Mouse (Mus musculus) hindbrain, embryonic 14.5 days (tissue): ENCODE results near the gene Yars. TPM values are rescaled to one million over a fixed set of nuclear protein-coding genes. Genes with fewer than 3 reads are reported as not detected.

Experiments
- ATAC-seq: fragments of 200-750 bp; cut with Nextera tagmentation; 2 replicates; pipeline ENCODE4 v1.8.0; 2017; ENCODE audit warnings: moderate number of reproducible peaks, mild to moderate bottlenecking, moderate TSS enrichment, moderate library complexity; ENCODE audit not compliant: low FRiP score
- DNase-seq: peaks from one replicate; pipeline ENCODE4 v3.0.0-alpha.2; 2015; ENCODE audit warnings: low spot score
- H3K27ac ChIP-seq: fragments of 300-500 bp; sonication (generic); 2 replicates; pipeline ENCODE4 v1.5.1; 2014; ENCODE audit warnings: mild to moderate bottlenecking, moderate library complexity
- H3K27me3 ChIP-seq: fragments of 300-500 bp; sonication (generic); 2 replicates; pipeline ENCODE4 v1.6.1; 2014; ENCODE audit warnings: mild to moderate bottlenecking, low read length, mixed read lengths; ENCODE audit not compliant: control insufficient read depth, insufficient read depth
- H3K36me3 ChIP-seq: fragments of 300-500 bp; sonication (generic); replicated peaks from 2 replicates; pipeline ENCODE4 v1.6.1; 2014; ENCODE audit not compliant: control insufficient read depth, insufficient read depth
- H3K4me1 ChIP-seq: fragments of 300-500 bp; sonication (generic); replicated peaks from 2 replicates; pipeline ENCODE4 v1.6.1; 2014; ENCODE audit warnings: antibody characterized with exemption, low read length, mixed read lengths; ENCODE audit not compliant: control insufficient read depth, insufficient read depth
- H3K4me2 ChIP-seq: fragments of 300-500 bp; sonication (generic); replicated peaks from 2 replicates; pipeline ENCODE4 v1.6.1; 2014; ENCODE audit warnings: mild to moderate bottlenecking, moderate library complexity
- H3K4me3 ChIP-seq: fragments of 300-500 bp; sonication (generic); replicated peaks from 2 replicates; pipeline ENCODE4 v1.5.1; 2014; ENCODE audit warnings: mild to moderate bottlenecking, low read length
- H3K9ac ChIP-seq: fragments of 300-500 bp; sonication (generic); 2 replicates; pipeline ENCODE4 v1.6.1; 2014
- H3K9me3 ChIP-seq: fragments of 300-500 bp; sonication (generic); 2 replicates; pipeline ENCODE4 v1.6.1; 2016; ENCODE audit warnings: low read length; ENCODE audit not compliant: control insufficient read depth
- WGBS: fragments of 180-500 bp; shearing (Covaris S2); extraction: QIAGEN DNeasy Blood & Tissue Kit; methylation state at CpG from one replicate; pipeline ENCODE4 v1.1.7; 2014; 5-methylcytosine and 5-hydroxymethylcytosine counted together
- polyA plus RNA-seq: library from polyadenylated mRNA; unstranded; fragments of >200 nt; fragmentation: Nextera tagmentation; extraction: Ambion mirVana; gene quantifications from 2 replicates; pipeline ENCODE4 v1.2.1, GENCODE M21; 2014

Gene Yars
- polyA plus RNA-seq, 1 experiment from 2014 or later: 111 TPM

DNA sequence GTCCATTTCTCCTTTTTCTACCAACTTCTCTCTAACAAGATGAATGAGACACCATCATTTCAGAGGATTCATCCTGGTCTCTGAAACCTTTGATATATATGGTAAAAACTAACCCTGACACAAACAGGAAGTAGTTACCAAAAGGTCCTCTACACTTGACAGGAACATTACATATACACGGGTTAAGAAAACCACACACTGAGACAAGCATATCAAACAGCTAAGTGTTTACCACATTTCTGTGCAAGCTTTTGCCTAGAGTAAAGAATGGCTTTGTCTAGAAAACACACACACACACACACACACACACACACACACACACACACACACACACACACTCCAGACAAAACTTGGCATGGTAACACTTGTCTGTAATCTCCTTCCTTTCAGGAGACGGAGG, 43.2 kb upstream of the Yars start:
- DNase-seq (no peak), ATAC-seq (no peak)
- Histone ChIP-seq H3K36me3 (peaks cover 28% of the 10 kb centered on the region), H3K9me3 (no peaks in the 10 kb centered on the region), H3K27ac (no peak overlapping the region), H3K27me3 (no peaks in the 10 kb centered on the region), H3K4me1 (peaks cover 23% of the 10 kb centered on the region), H3K4me3 (no peak overlapping the region), H3K4me2 (no peak overlapping the region), H3K9ac (no peak overlapping the region)
- 74% methylated on average over 2 of the region's 2 CpGs for WGBS

DNA sequence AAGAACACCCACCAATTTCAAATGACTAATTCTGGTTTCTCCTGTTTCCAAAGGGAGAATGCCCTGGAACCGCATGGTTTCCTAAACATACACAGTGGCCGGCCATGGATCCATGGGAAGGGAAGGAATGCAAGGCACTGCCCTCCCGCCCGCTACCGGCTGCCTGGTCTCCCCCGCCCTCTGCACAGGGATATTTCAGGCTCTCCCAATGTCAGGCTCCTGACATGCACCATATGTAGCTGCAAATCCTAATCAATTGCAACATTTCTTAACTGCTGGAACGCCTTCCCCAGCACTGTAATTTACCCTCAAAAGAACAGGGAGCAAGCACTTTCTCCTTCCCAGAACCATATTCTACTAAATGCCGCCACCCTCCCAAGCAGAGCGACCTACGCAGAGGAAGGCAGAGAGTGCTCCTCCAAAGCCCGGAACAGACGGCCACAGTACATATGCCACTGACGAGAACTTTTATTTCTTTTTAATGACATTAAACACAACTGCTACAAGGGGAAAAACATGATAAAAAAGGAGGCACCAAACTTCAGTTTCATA, 41.9 kb upstream of the Yars start:
- Histone ChIP-seq H3K4me3 (no peak overlapping the region), H3K36me3 (peaks cover 38% of the 10 kb centered on the region), H3K27ac (no peak overlapping the region), H3K9me3 (no peaks in the 10 kb centered on the region), H3K4me2 (no peak overlapping the region), H3K9ac (no peak overlapping the region), H3K4me1 (peaks cover 17% of the 10 kb centered on the region), H3K27me3 (no peaks in the 10 kb centered on the region)
- WGBS: 86% methylated on average over 13 of the region's 13 CpGs
- ATAC-seq (no peak), DNase-seq (no peak)

DNA sequence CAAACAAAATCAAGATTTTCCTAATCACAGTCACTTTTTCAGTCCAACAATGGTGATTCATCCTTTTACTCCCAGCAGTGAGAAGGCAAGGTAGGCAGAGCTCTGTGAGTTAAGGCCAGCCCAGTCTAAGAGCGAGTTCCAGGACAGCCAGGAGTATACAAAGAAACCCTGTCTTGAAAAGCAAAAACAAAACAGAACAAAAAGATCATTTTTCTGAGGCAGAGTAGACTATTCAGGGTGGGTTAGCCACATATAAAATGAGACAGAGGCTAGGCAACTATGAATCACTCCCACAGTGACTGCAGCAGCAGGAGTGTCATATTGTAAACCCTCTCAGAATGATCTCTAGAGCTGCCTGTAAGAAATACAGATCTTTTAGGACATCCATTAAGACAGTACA, 40.2 kb upstream of the Yars start:
- no peak overlapping the region for H3K4me2 ChIP-seq
- no peaks in the 10 kb centered on the region for H3K27me3 ChIP-seq
- no peaks in the 10 kb centered on the region for H3K9me3 ChIP-seq
- peaks cover 12% of the 10 kb centered on the region for H3K4me1 ChIP-seq
- 91% methylated on average over 1 of the region's 1 CpGs for WGBS
- peaks cover 53% of the 10 kb centered on the region for H3K36me3 ChIP-seq
- H3K9ac ChIP-seq: no peak overlapping the region
- no peak overlapping the region for H3K4me3 ChIP-seq
- H3K27ac ChIP-seq: no peak overlapping the region
- no peak for DNase-seq
- ATAC-seq: no peak

DNA sequence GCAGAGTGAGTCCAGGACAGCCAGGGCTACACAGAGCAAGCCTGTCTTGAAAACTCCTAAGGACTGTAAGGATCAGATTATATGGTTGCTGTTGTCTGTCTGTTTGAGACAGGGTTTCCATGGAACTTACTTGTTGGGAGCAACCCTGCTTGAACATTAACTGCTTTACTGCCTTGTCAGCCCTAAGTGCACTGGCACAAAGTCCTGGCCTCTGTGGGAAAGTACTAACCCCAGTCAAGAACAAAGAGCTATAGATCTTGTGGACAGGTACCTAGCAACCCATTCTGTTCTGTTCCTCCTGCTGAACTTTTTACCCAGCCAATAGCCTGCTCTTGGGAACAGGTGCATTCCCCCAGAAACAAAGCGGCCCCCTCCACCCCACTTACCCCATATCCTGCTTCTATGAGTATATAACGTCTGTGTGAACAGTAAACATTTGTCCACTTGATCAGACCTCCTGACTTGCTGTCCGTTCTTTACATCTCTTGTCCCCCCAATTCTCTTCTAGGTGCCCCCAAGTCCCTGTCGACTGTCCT, 38.2 kb upstream of the Yars start:
- Histone ChIP-seq H3K36me3 (peaks cover 66% of the 10 kb centered on the region), H3K4me3 (no peak overlapping the region), H3K27me3 (no peaks in the 10 kb centered on the region), H3K9ac (no peak overlapping the region), H3K9me3 (no peaks in the 10 kb centered on the region), H3K4me1 (no peaks in the 10 kb centered on the region), H3K27ac (no peak overlapping the region), H3K4me2 (no peak overlapping the region)
- no peak for DNase-seq
- 75% methylated on average over 4 of the region's 4 CpGs for WGBS
- no peak for ATAC-seq

DNA sequence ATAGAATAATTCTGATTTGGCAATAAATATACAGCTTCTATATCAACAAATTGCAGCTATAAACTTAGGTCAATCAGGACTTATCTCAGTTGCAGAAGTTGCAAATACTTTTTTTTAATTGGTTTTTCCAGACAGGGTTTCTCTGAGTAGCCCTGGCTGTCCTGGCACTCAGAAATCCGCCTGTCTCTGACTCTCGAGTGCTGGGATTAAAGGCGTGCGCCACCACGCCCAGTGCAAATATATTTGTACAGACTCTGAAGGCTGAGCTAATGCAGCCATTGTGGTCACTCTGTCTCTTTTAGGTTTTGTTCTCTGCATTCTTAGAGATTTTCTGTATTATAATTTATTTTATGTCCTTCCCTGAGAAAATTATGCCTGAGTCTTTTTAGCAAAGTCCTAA, 32.0 kb upstream of the Yars start:
- Histone ChIP-seq H3K4me1 (no peaks in the 10 kb centered on the region), H3K4me2 (no peak overlapping the region), H3K27me3 (no peaks in the 10 kb centered on the region), H3K4me3 (no peak overlapping the region), H3K36me3 (peaks cover 50% of the 10 kb centered on the region), H3K9me3 (no peaks in the 10 kb centered on the region), H3K27ac (no peak overlapping the region), H3K9ac (no peak overlapping the region)
- DNase-seq (no peak), ATAC-seq (no peak)
- 91% methylated on average over 5 of the region's 5 CpGs for WGBS

DNA sequence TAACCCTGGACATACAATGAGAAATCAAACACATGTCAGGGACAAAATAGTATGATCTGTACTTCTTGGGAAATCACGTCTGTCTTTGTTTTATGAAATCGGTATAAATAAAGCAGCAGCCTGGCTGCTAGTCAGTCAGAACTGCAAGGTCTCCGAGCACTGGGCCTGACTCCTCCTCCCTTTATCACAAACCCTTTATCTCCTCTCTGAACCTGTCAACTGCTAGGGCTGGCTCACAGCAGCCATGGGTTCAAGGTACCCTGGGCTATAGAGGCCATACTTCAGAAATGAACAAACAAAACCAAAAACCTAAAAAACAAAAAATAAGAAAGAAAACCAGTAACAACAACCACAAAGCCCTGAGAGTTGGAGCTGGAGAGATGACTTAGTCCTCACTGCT, 31.0 kb upstream of the Yars start:
- H3K9ac ChIP-seq: no peak overlapping the region
- DNase-seq (no peak), ATAC-seq (no peak)
- no peaks in the 10 kb centered on the region for H3K27me3 ChIP-seq
- no peak overlapping the region for H3K4me2 ChIP-seq
- no peak overlapping the region for H3K4me3 ChIP-seq
- no peak overlapping the region for H3K27ac ChIP-seq
- H3K9me3 ChIP-seq: no peaks in the 10 kb centered on the region
- WGBS: 72% methylated on average over 3 of the region's 3 CpGs
- H3K36me3 ChIP-seq: peaks cover 47% of the 10 kb centered on the region
- H3K4me1 ChIP-seq: no peaks in the 10 kb centered on the region

DNA sequence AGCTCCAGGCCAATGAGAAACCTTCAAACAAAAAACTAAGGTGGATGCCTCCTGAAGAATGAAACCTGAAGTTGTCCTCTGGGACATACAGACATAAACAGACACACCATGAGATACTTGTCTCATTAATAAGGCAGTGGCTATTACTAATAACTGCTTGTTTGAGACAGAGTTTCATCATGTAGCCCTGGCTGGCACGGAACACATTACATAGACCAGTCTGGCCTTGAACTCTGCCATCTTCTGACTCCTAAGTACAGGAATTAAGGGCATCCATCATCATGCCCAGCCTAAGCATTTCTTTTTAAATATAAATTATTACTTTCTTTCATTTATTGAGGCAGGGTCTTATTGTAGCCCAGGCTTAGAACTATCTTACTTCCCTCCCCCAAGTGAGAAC, 28.5 kb upstream of the Yars start:
- no peak overlapping the region for H3K9ac ChIP-seq
- no peak overlapping the region for H3K27ac ChIP-seq
- H3K9me3 ChIP-seq: no peaks in the 10 kb centered on the region
- no peak for ATAC-seq
- no peak overlapping the region for H3K4me3 ChIP-seq
- WGBS: 96% methylated on average over 1 of the region's 1 CpGs
- H3K4me1 ChIP-seq: no peaks in the 10 kb centered on the region
- H3K4me2 ChIP-seq: no peak overlapping the region
- H3K27me3 ChIP-seq: no peaks in the 10 kb centered on the region
- no peak for DNase-seq
- H3K36me3 ChIP-seq: peaks cover 42% of the 10 kb centered on the region

DNA sequence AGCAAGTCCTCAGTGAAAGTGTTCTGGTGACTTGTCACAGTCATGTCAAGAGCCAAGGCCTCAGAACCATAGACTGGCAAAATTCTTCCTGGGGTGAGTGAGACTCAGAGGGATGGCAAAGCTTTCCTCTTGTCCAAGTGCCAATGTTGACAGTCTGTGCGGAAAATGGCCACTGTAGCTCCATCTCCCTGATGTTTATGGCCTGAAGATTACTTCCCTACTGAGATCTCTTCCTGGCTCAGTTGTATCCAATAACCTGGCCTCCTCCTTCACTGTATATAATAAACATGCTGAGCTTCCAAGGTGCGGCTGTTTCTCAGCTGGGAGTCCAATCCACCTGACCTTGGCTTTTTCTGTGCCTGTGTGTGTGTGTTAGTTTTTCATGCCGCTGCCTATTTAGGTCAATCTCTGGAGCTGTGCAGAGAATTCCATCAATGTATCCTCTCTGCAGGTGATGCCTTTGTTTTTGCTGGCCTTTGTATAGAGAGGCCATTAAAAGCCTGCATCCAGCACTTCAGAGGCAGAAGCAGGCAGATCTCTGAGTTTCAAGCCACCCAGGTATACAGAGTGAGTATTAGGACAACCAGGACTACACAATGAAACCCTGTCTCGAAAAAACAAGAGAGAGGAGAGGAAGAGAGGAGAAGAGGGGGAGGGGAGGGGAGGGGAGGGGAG, 27.8 kb upstream of the Yars start:
- no peak for DNase-seq
- Histone ChIP-seq H3K4me3 (no peak overlapping the region), H3K4me2 (no peak overlapping the region), H3K36me3 (peaks cover 40% of the 10 kb centered on the region), H3K9ac (no peak overlapping the region), H3K4me1 (no peaks in the 10 kb centered on the region), H3K27me3 (no peaks in the 10 kb centered on the region), H3K27ac (no peak overlapping the region), H3K9me3 (no peaks in the 10 kb centered on the region)
- WGBS: 80% methylated on average over 4 of the region's 4 CpGs
- ATAC-seq: no peak

DNA sequence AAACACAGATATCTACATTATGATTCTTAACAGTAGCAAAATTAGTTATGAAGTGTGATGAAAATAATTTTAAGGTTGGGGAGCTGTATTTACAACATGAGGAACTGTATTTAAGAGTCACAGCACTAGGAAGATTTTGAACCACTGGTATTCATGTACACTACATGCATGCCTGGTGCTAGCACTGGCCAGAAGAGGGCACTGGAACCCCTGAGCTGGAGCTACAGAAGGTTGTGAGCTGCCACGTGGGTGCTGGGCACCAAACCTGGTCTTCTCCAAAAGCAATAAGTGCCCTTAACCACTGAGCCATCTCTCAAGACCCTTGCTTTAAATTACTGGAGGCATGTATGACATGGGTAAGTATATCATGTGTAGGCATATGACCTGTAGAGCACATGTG, 17.0 kb upstream of the Yars start:
- no peaks in the 10 kb centered on the region for H3K9me3 ChIP-seq
- no peak for ATAC-seq
- H3K27me3 ChIP-seq: no peaks in the 10 kb centered on the region
- H3K4me1 ChIP-seq: no peaks in the 10 kb centered on the region
- 62% methylated on average over 1 of the region's 1 CpGs for WGBS
- DNase-seq: no peak
- H3K9ac ChIP-seq: no peak overlapping the region
- H3K4me2 ChIP-seq: no peak overlapping the region
- H3K4me3 ChIP-seq: no peak overlapping the region
- no peak overlapping the region for H3K27ac ChIP-seq
- peaks cover 63% of the 10 kb centered on the region for H3K36me3 ChIP-seq
